Mouse (Mus musculus): ENCODE data around the gene Ncmap. TPM values are rescaled to one million over a fixed set of nuclear protein-coding genes. Genes with fewer than 3 reads are reported as not detected.

Ncmap gene
- polyA plus RNA-seq, 1 experiment from 2014 or later: 1.6 TPM

DNA sequence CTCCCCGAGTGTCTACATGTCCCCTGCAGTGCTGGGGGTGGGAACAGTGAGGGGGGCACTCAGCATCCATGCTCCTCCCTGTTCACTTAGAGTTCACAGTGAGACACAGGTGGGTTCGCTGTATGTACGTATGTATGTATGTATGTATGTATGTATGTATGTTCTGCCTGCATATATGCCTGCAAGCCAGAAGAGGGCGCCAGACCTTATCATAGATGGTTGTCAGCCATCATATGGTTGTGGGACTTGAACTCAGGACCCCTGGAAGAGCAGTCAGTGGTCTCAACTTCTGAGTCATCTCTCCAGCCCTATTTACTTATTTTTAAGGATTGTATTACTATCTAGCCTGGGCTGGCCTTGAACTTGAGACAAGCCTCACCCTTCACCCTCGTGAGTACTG is 1.7 kb downstream of the Ncmap start:
- no peak for ATAC-seq (ENCODE audit: low read depth)
- Histone ChIP-seq H3K9ac (no peak overlapping the region), H3K4me2 (no peak overlapping the region), H3K27ac (replicated peaks) (no peak overlapping the region), H3K9me3 (no peaks in the 10 kb centered on the region), H3K36me3 (no peaks in the 10 kb centered on the region), H3K27me3 (peaks cover 62% of the 10 kb centered on the region), H3K4me3 (no peak overlapping the region), H3K4me1 (replicated peaks) (peaks cover 12% of the 10 kb centered on the region)
- 82% methylated on average over 5 of the region's 5 CpGs for WGBS

DNA sequence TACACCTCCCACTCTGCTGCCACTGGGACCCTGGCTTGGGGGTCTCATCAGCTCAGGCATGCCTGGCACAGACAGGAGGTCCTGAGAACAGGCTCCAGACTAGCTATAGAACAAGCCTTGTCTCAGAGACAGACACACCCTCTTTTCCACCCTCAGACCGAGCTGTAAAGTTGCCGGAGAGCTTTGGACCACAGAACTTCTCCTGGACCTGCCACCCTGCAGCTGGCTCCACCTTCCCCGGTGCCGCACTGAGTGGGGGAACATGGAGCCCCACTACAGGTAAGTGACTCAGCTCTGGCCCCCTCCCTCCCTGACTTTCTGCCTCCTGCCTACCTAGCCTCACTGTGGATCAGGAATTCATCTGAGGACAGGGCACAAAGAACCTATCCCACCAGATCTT is 2.7 kb downstream of the Ncmap start:
- no peaks in the 10 kb centered on the region for H3K36me3 ChIP-seq
- peaks cover 57% of the 10 kb centered on the region for H3K27me3 ChIP-seq
- no peak overlapping the region for H3K9ac ChIP-seq
- WGBS: 81% methylated on average over 4 of the region's 4 CpGs
- H3K4me3 ChIP-seq: no peak overlapping the region
- H3K4me2 ChIP-seq: no peak overlapping the region
- H3K4me1 ChIP-seq (replicated peaks): peaks cover 12% of the 10 kb centered on the region
- no peak for ATAC-seq (ENCODE audit: low read depth)
- H3K27ac ChIP-seq (replicated peaks): no peak overlapping the region
- no peaks in the 10 kb centered on the region for H3K9me3 ChIP-seq

DNA sequence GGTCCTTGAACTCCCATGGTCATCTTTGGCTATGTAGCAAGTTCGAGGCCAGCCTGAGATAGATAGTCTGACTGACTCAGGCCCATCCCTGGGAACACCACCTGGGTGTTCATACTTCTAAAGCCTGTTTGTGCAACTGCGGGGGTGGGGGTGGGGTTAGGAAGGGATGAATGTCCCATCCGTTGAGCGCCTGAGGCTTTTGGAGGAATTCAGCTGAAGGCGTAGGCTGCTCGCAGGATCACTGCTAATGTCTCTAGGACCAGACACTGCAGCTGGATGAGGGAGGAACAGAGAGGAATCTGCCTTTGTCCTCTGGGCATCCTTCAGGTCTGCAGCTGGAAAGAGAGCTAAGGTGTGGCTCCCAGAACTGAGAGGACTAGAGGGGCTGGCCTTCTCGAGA is 3.4 kb downstream of the Ncmap start:
- WGBS: 86% methylated on average over 7 of the region's 7 CpGs
- no peaks in the 10 kb centered on the region for H3K36me3 ChIP-seq
- no peak overlapping the region for H3K9ac ChIP-seq
- H3K4me2 ChIP-seq: no peak overlapping the region
- no peak for ATAC-seq (ENCODE audit: low read depth)
- H3K27ac ChIP-seq (replicated peaks): no peak overlapping the region
- no peaks in the 10 kb centered on the region for H3K9me3 ChIP-seq
- H3K27me3 ChIP-seq: peaks cover 50% of the 10 kb centered on the region
- H3K4me1 ChIP-seq (replicated peaks): peaks cover 12% of the 10 kb centered on the region
- H3K4me3 ChIP-seq: no peak overlapping the region

DNA sequence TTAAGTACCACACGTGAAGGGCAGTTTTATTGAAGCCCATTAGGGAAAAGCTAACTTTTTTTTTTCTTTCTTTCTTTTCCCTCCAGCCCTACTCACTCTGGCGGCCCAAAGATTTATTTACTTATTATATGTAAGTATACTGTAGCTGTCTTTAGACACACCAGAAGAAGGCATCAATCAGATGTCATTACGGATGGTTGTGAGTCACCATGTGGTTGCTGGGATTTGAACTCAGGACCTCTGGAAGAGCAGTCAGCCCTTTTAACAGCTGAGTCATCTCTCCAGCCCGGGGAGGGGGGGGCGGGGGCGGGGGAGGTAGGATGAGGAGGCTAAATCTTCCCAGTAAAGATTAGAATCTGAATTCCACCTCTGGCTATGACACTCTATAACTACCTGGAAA is 4.6 kb downstream of the Ncmap start:
- Histone ChIP-seq H3K9me3 (no peaks in the 10 kb centered on the region), H3K9ac (no peak overlapping the region), H3K4me1 (replicated peaks) (peaks cover 9% of the 10 kb centered on the region), H3K27ac (replicated peaks) (no peak overlapping the region), H3K4me3 (no peak overlapping the region), H3K36me3 (no peaks in the 10 kb centered on the region), H3K27me3 (peaks cover 37% of the 10 kb centered on the region), H3K4me2 (no peak overlapping the region)
- WGBS: 79% methylated on average over 6 of the region's 6 CpGs
- no peak for ATAC-seq (ENCODE audit: low read depth)

DNA sequence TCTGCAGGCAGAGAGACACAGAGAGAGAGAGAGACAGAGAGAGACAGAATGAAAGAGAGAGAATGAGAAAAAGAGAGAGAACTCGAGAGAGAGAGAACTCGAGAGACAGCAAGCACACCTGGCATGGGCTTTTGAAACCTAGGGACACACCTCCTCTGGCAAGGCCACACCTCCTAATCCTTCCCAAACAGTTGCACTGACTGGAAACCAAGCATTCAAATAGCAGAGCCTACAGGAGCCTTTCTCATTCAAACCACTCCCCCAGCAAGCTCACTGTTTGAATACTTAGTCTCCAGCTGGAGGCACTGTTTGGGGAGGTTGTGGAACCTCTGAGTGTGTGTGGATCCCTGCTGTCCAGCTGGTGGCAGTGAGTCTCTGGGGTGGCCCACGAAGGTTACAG is 5.2 kb downstream of the Ncmap start:
- Histone ChIP-seq H3K27ac (replicated peaks) (no peak overlapping the region), H3K27me3 (peaks cover 31% of the 10 kb centered on the region), H3K4me1 (replicated peaks) (peaks cover 3% of the 10 kb centered on the region), H3K36me3 (no peaks in the 10 kb centered on the region), H3K4me2 (no peak overlapping the region), H3K4me3 (no peak overlapping the region), H3K9ac (no peak overlapping the region), H3K9me3 (no peaks in the 10 kb centered on the region)
- 87% methylated on average over 3 of the region's 3 CpGs for WGBS
- no peak for ATAC-seq (ENCODE audit: low read depth)

DNA sequence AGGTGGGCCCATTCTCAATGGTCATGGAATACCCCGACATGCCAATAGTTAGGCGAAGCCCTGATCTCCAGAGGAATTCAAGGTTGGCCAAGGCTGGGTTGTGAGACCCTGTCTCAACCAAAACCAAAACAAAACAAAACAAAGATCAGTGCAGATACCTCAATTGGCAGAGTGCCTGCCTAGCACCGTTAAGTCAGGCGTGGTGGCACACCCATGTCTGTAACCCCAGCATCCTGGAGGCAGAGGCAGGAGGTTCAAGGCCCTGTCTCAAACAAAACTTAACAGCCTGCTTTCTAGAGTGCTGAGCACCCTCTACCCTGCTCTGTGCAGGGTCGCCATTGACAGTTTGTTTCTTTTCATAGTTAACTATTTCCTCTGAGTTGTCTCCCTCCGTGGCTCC is 7.0 kb downstream of the Ncmap start:
- no peaks in the 10 kb centered on the region for H3K36me3 ChIP-seq
- ATAC-seq (ENCODE audit: low read depth): no peak
- no peaks in the 10 kb centered on the region for H3K9me3 ChIP-seq
- peaks cover 13% of the 10 kb centered on the region for H3K27me3 ChIP-seq
- no peak overlapping the region for H3K4me3 ChIP-seq
- no peak overlapping the region for H3K27ac ChIP-seq (replicated peaks)
- H3K4me1 ChIP-seq (replicated peaks): no peaks in the 10 kb centered on the region
- H3K9ac ChIP-seq: no peak overlapping the region
- H3K4me2 ChIP-seq: no peak overlapping the region
- WGBS: 74% methylated on average over 6 of the region's 6 CpGs

DNA sequence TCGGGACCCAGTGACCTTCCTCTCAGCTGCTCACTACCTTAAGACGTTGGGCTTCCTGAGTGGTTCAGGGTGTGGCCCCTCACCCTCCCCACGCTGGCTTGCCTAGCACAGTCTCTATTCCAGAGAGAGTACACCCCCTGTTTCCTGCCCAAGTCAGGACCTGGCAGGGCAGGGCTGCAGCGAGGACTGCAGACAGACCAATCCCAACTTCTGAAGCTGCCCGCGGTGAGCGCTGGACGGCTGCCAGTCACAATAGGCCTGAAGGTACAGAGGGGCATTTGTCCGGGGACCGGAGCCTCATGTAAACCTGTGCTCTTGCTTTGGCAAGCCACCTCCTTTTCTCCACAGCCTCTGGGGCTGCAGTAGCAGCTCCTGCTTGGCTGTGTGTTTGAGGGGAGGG is 12.4 kb downstream of the Ncmap start:
- Histone ChIP-seq H3K4me1 (replicated peaks) (peaks cover 7% of the 10 kb centered on the region), H3K36me3 (no peaks in the 10 kb centered on the region), H3K9me3 (no peaks in the 10 kb centered on the region), H3K4me2 (0 out of 2 replicates have a peak overlapping the region, but pooled peaks have one; percentile 11), H3K27ac (replicated peaks) (no peak overlapping the region), H3K9ac (no peak overlapping the region), H3K27me3 (peaks cover 7% of the 10 kb centered on the region; the same call in 1 of the 2 replicates), H3K4me3 (no peak overlapping the region)
- 60% methylated on average over 10 of the region's 10 CpGs for WGBS
- no peak for ATAC-seq (ENCODE audit: low read depth)

DNA sequence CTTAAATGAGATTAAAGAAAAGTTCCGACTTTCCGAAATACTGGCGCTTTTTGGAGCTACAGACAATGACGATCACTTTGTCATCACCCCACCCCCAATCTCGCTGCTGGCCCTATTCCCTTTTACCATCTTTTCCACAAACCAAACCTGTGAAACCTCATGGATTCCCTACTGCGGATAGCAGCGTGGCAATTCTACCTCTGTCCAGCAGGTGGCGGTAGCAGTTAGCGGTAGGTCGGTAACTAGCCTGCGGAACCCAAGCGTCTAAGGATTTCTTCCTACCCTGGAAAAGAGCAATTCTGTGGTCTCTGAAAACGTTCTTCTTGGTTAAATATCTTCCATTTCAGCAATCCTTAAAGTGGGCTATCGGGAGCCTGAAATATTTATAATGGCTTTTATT is 15.7 kb downstream of the Ncmap start:
- 6% methylated on average over 14 of the region's 14 CpGs for WGBS
- ATAC-seq (ENCODE audit: low read depth): no peak
- peaks cover 7% of the 10 kb centered on the region for H3K4me1 ChIP-seq (replicated peaks)
- H3K4me3 ChIP-seq: no peak overlapping the region
- no peak overlapping the region for H3K9ac ChIP-seq
- no peak overlapping the region for H3K27ac ChIP-seq (replicated peaks)
- H3K36me3 ChIP-seq: no peaks in the 10 kb centered on the region
- H3K27me3 ChIP-seq: peaks cover 7% of the 10 kb centered on the region; the same call in 1 of the 2 replicates
- H3K4me2 ChIP-seq: no peak overlapping the region
- no peaks in the 10 kb centered on the region for H3K9me3 ChIP-seq

DNA sequence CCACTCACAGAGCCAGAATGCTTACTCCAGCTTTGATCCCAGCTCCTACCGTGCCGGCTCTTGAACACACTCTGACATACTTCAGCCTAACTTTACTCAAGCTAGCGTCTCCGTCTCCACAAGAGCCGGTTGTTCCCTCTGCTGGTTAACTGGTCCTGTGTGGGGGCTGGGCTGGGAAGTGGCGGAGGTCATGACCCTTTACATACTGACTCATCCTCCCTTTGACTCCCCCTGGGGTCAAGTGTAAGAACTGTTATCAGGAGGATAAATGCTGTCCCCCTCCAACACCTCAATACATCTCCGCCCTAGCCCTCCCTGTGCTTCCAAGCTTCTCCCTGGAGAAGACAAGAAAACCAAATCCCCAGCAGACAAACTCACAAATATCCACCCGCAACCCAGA is 16.7 kb downstream of the Ncmap start:
- H3K4me3 ChIP-seq: no peak overlapping the region
- H3K36me3 ChIP-seq: no peaks in the 10 kb centered on the region
- WGBS: 41% methylated on average over 8 of the region's 8 CpGs
- H3K4me1 ChIP-seq (replicated peaks): peaks cover 7% of the 10 kb centered on the region
- no peaks in the 10 kb centered on the region for H3K9me3 ChIP-seq
- peaks cover 7% of the 10 kb centered on the region; the same call in 1 of the 2 replicates for H3K27me3 ChIP-seq
- no peak for ATAC-seq (ENCODE audit: low read depth)
- no peak overlapping the region for H3K9ac ChIP-seq
- no peak overlapping the region for H3K27ac ChIP-seq (replicated peaks)
- no peak overlapping the region for H3K4me2 ChIP-seq

DNA sequence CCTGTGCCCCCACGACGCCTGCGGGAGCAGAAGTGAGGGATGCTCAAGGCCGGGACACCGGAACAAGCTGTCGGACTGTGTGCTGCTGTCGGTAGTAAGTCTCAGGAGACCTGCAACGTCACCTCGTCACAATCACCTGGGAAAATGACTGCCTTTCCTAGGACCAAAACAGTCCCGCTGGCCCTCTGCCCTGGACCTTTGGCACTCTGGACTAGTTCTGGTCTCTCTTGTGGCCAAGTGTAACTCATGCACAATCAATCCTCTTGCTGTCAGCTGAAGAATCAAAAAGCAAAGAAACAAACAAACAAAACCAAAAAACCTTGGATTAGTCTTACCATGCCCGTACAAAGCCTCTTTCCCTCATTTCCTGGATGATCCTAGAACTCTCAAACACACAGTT is 20.8 kb downstream of the Ncmap start:
- Histone ChIP-seq H3K4me1 (replicated peaks) (no peaks in the 10 kb centered on the region), H3K4me2 (no peak overlapping the region), H3K27ac (replicated peaks) (no peak overlapping the region), H3K9me3 (no peaks in the 10 kb centered on the region), H3K27me3 (no peaks in the 10 kb centered on the region), H3K9ac (no peak overlapping the region), H3K36me3 (no peaks in the 10 kb centered on the region), H3K4me3 (no peak overlapping the region)
- WGBS: 88% methylated on average over 11 of the region's 11 CpGs
- no peak for ATAC-seq (ENCODE audit: low read depth)

DNA sequence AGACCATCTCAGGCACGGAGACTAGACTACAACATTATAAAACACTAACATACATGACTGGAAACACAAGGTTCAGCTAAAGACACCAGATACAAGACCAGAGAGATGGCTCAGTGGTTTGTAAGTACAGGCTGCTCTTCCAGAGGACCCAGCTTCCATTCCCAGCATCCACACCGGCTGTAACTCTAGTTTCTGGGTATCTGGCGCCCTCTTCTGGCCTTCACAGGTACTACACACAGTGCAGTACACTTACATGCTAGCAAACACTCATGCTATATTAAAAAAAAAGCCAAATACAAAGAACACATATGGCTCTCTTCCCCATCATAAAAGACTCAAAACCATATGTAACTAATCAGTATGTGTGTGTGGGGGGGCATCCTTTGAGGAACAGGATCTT is 22.6 kb downstream of the Ncmap start:
- Histone ChIP-seq H3K9ac (no peak overlapping the region), H3K4me1 (replicated peaks) (no peaks in the 10 kb centered on the region), H3K4me3 (no peak overlapping the region), H3K4me2 (no peak overlapping the region), H3K27me3 (no peaks in the 10 kb centered on the region), H3K36me3 (no peaks in the 10 kb centered on the region), H3K27ac (replicated peaks) (no peak overlapping the region), H3K9me3 (no peaks in the 10 kb centered on the region)
- 73% methylated on average over 3 of the region's 3 CpGs for WGBS
- no peak for ATAC-seq (ENCODE audit: low read depth)

DNA sequence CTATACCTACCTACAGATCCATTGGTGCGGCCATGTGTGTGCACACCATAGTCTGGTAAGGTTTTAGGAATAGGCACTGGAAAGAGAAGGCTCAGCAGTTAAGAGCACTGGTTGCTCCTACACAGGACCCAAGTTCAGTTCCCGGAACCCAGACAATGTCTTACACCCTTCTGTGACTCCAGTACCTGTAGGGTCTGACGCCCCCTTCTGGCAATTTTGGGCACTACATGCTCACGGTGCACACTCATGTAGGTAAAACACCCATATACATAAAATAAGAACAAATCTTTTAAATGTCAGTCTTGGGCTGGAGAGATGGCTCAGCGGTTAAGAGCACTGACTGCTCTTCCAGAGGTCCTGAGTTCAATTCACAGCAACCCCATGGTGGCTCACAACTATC is 24.7 kb downstream of the Ncmap start:
- Histone ChIP-seq H3K9ac (no peak overlapping the region), H3K27me3 (no peaks in the 10 kb centered on the region), H3K4me1 (replicated peaks) (no peaks in the 10 kb centered on the region), H3K9me3 (no peaks in the 10 kb centered on the region), H3K4me2 (no peak overlapping the region), H3K4me3 (no peak overlapping the region), H3K27ac (replicated peaks) (no peak overlapping the region), H3K36me3 (no peaks in the 10 kb centered on the region)
- ATAC-seq (ENCODE audit: low read depth): no peak
- WGBS: 87% methylated on average over 5 of the region's 5 CpGs

DNA sequence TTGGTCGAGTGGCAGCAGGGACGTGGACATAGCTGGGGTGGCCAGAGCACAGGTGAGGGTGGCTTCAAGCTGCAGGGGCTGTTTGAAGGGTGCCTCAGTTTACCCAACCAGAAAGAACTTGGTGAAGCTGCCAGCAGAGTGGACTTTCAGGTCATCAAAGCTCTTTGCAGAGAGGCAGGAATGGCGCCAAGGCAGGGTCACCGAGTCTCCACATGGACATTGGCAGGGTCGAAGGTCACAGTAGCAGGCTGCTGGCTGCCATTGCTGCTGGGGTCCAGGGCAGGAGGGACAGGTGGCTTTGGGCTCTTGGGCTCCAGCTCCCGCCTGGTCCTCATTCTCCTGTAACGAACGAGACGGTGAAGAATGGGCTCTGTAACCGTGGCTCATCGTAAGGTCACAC is 27.7 kb downstream of the Ncmap start:
- Histone ChIP-seq H3K4me2 (no peak overlapping the region), H3K27me3 (no peaks in the 10 kb centered on the region), H3K4me3 (no peak overlapping the region), H3K36me3 (no peaks in the 10 kb centered on the region), H3K4me1 (replicated peaks) (no peaks in the 10 kb centered on the region), H3K27ac (replicated peaks) (no peak overlapping the region), H3K9ac (no peak overlapping the region), H3K9me3 (no peaks in the 10 kb centered on the region)
- WGBS: 67% methylated on average over 11 of the region's 11 CpGs
- ATAC-seq (ENCODE audit: low read depth): no peak

All from neural tube, embryonic 13.5 days (tissue).